Mouse (Mus musculus) Muller cell, postnatal 12 days (primary cell): ENCODE data around the gene Gal3st1.
"Not testable (repeated sequence)": the region's sequence is repeated elsewhere in the genome, so short reads cannot be mapped to it uniquely, and the experiment has no call there.

Experiments used
- DNase-seq: peaks from one replicate; pipeline ENCODE4 v3.0.0-alpha.2; 2015; ENCODE audit errors: inconsistent ontology term

Gene Gal3st1

GRCm38 (mm10) chr11:3983291-3983862 lies at the start of gene Gal3st1:
Gene Gal3st1, plus strand, starts transcription at chr11:3983636.
- no peak for DNase-seq

DNA sequence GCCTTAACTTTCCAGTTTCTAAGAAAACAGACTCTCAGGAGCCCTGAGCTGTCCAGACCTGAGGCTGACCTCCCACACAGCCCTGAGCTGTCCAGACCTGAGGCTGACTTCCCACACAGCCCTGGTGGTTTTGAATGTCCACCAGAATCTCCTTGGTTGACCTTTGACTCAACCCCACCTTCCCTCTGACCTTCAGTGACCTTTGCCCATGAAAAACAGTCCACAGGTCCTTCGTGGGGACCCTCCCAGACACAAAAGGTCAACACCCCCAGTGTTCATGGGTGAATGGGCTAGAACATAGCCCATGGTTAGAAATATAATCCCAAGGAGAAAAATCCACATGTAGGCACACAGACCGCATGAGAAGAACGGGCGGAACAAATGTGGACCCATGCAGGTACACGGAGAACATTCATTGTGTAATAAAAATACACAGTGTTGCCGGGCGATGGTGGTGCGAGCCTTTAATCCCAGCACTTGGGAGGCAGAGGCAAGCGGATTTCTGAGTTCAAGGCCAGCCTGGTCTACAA lies 49.6 kb upstream of the Gal3st1 start:
- DNase-seq: no peak

GRCm38 (mm10) chr11:3935135-3935534 lies 48.3 kb upstream of the Gal3st1 start:
- DNase-seq: no peak

DNA sequence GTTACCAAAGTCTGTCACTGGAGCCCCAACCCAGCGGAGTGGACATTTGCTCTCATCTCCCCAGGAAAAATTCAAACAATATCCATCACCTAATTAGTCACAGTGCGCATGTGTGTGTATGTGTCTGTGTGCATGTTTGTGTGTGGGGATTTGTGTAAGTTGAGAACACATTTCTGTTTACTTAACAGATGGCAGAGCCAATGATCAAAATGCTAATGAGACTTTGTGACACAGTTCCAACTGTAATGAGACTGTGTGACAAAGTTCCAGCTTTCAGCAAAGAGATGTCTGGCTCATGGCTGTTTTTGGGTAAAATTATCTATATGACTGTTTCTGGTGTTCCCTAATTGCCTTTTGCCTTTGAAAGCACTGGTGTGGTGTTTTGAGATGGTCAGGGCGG lies 47.1 kb upstream of the Gal3st1 start:
- no peak for DNase-seq

GRCm38 (mm10) chr11:3937321-3937874 lies 46.0 kb upstream of the Gal3st1 start:
- DNase-seq: no peak

DNA sequence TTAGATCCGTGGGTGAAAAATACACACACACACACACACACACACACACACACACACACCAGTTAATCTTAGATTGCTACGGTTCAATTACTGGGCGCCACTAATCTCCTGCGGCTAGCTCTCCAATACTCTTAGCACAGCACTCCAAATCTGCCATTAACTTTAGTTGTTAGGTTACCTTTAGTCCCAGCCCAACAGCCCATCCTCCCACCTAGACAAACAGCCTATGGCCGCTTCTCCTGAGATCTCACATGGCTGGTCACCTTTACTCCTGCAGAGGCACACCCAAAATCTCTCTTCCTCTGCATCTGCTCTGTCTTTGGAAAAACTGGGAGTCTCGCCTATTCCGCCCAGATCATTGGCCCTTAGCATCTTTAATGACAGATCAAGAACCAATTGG lies 42.1 kb upstream of the Gal3st1 start:
- DNase-seq: no peak

DNA sequence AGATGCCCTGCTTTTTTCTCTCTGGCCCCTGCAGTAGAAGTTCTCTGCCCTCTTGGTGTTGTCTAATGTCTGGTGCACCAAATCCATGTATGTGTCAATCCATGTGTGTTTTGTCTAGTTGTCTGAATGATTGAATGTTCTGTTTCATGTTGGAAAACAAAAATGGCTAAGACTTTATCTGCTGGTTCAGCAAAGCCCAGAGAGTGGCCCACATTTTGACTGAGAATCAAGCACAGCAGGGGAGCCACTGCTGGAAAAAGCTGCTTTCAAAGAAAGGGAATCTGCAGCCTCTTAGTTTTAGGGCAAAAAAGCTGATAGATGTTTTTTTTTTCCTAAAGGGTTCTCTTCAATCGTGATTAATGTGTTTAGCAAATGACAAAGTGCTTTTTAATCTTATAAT lies 37.0 kb upstream of the Gal3st1 start:
- no peak for DNase-seq

GRCm38 (mm10) chr11:3954876-3955275 lies 28.6 kb upstream of the Gal3st1 start:
- not testable (repeated sequence) for DNase-seq

GRCm38 (mm10) chr11:3955371-3955770 lies 28.1 kb upstream of the Gal3st1 start:
- DNase-seq: not testable (repeated sequence)

DNA sequence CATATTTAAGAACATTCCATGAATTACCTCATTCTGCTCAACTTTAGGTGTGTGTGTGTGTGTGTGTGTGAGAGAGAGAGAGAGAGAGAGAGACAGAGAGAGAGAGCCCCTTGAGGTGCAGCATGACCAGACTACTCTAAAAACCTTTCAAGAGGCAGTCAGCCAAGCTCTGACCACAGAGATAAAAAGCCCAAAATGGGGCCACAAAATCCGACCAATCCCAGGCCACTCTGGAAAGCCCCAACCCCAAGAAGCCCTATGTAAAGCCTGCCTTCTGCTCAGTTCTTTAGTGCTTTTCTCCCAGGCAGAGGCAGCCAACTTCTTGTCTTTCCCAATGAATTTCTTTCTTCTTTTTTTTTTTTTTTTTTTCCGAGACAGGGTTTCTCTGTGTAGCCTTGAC lies 22.5 kb upstream of the Gal3st1 start:
- DNase-seq: no peak

GRCm38 (mm10) chr11:3961761-3962160 lies 21.7 kb upstream of the Gal3st1 start:
- no peak for DNase-seq

GRCm38 (mm10) chr11:3963155-3963554 lies 20.3 kb upstream of the Gal3st1 start:
- DNase-seq: no peak

DNA sequence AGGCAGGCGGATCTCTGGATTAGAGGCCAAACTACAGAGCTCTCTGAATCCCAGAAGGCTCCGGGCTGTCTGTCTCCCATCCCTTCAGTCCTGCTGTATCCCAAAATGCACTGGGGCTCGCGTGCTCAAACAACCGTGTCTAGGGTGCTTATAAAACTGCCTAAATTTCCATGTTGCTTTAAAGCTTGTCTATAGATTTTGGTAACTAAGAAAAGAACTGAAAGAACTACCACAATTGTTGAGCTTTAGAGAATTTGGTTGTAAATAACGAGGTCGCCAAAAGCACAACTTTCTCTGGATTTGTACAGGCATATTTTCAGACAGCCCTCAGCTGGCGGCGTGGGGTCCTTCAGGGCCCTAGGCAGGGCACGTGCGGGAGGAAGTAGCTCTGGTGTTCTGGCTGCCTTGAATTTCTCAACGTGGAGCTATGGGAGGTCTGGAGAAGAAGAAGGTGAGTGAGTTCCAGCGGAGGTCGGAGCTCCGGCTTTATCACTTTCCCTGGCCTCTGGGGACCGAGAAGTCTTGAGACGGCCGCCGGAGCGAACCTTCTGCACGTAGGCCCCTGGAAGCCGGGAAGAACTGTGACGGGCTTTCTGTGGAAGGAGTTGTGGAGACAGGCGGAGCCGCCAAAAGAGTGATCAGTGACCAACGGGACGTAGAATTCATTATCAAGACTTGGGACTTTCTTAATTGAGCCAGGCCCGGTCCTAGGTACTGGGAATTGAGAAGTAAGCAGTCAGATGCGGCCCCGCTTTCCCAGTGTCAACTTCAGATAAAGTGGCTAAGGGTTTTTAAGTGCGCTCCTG lies 19.6 kb upstream of the Gal3st1 start, which contains the start of gene Pes1:
Gene Pes1 (plus strand): TSS at position 366 of the 806 bp plus-strand sequence.
- DNase-seq: peak; percentile 94

- no peak for DNase-seq
These were observed 18.8 kb upstream of the Gal3st1 start for GRCm38 (mm10) chr11:3964416-3965172.

- no peak for DNase-seq
These were observed 13.6 kb upstream of the Gal3st1 start for GRCm38 (mm10) chr11:3969837-3970236.

DNA sequence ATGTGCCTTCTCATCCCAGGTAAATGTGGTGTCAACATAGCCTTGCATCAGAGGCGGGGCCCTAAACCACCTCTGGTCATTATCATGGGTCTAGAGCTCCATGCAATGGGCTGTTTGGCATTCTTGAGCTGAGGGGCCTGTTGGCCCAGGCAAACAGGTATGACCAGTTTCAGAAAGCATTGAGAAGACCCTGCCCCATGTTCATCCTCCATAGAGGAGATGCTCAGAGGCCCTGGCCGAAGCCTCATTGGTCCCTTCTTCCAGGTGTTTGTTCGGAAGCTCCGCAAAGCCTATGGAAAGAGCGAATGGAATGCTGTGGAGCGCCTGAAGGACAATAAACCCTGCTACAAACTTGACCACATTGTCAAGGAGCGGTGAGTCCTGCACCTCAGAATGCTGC lies 13.1 kb upstream of the Gal3st1 start:
- no peak for DNase-seq

DNA sequence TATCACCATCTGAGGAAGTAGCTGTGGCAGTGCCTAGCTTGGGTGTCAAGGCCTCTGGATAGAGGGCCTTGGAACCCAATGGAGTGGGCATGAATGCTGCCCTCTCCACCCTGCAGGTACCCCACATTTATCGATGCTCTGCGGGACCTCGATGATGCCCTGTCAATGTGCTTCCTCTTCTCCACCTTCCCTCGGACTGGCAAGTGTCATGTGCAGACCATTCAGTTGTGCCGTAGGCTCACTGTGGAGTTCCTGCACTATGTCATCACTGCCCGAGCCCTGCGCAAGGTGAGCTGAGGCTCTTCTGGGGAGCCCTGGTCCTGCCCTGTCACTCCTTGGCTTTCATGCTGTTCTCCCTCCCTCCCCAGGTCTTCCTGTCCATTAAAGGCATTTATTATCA lies 10.4 kb upstream of the Gal3st1 start:
- DNase-seq: no peak

GRCm38 (mm10) chr11:3974311-3974710 lies 9.1 kb upstream of the Gal3st1 start:
- DNase-seq: no peak

- DNase-seq: no peak
These were observed 6.8 kb upstream of the Gal3st1 start, which contains the start of gene 4930556J24Rik for GRCm38 (mm10) chr11:3976678-3977077. Gene 4930556J24Rik, minus strand, starts transcription at chr11:3976778.

- DNase-seq: no peak
These were observed 5.0 kb upstream of the Gal3st1 start for GRCm38 (mm10) chr11:3978421-3978820.

DNA sequence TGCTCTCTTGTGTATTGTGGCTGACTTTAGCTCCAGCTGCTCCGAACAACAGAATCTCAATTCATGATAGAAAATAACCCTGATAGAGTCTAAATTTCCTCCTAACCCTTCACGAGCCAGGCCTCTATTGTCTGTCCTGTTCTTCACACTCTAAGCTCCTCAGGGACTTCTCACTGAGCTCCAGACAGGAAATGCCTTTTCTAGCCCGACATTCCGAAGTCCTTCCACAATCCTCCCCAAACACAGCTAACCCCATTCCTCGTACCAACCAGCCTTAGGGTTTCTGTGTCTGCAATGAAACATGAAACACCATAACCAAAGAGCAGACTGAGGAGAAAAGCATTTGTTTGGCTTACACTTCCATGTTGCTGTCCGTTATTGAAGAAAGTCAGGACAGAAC lies 1.9 kb upstream of the Gal3st1 start:
- DNase-seq: no peak
